Mouse (Mus musculus) mouse embryonic stem cell (cell line): ENCODE measurements around the gene Lrrc10.
"Not testable (repeated sequence)": the region's sequence is repeated elsewhere in the genome, so short reads cannot be mapped to it uniquely, and the experiment has no call there.

Source experiments
- in situ Hi-C, 2 experiments: fragments of 300-500 bp; cut with MboI; formaldehyde crosslinking; loops; 1 replicate in 1 of 2; 3 replicates in 1 of 2; pipeline ENCODE4 v1.14.3; 2019 to 2020; ENCODE audit warnings: low sequenced_read_pairs in 2 of 2, low pct_unique_long_range_greater_than_20kb in 1 of 2, mixed read lengths in 1 of 2; ENCODE audit not compliant: unreplicated experiment in 1 of 2

Lrrc10 gene

GRCm38 (mm10) chr10:117033785-117034184 is 11.4 kb upstream of the Lrrc10 start:
- in situ Hi-C loops = no loop called here

DNA sequence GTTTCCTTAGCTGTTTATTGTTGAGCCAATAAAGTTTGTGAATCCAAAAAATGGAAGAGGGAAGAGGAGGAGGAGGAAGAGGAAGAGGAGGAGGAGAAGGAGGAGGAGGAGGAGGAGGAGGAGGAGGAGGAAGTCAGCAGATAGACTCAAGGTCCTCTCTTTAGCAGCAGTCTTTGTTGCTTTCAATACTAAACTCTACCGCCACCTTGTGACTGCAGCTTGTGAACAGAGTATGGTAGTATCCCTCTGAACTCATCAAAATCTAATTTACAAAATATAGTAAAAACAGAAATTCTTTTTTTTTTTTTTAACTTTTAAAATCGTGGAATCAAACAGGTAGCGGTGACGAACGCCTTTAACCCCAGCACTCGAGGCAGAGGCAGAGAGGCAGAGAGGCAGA is 4.8 kb upstream of the Lrrc10 start:
- in situ Hi-C loops = no loop called here

GRCm38 (mm10) chr10:117042295-117042694 is 2.8 kb upstream of the Lrrc10 start:
- in situ Hi-C loops = no loop called here

GRCm38 (mm10) chr10:117043497-117044166 is 1.5 kb upstream of the Lrrc10 start:
- in situ Hi-C loops = not testable (repeated sequence)

DNA sequence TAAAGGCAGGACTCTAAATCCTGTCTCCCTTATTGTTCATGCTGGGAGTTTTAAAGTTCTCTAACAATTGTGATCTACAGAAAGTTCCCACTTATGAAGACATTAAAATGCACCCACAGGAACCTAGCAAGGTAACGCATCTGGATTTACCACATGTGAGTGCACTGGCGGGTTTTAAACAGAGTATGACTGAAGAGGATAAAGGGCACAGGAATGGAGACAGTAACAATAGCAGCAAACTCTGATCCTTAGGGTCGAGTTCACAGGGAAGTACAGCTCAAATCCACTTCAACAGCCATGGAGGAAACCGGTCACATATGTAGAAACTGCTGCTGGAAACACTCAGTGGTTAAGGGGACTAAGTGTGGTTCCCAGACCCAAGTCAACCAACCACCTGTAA is 4.1 kb downstream of the Lrrc10 start:
- in situ Hi-C loops = no loop called here

- in situ Hi-C loops = loop anchor here (10.0 to 25.0 kb wide), 2 partner anchors 155 to 637 kb away; no protein-coding TSS in a partner anchor
Observed at GRCm38 (mm10) chr10:117049961-117050597, 4.9 kb downstream of the Lrrc10 start.

DNA sequence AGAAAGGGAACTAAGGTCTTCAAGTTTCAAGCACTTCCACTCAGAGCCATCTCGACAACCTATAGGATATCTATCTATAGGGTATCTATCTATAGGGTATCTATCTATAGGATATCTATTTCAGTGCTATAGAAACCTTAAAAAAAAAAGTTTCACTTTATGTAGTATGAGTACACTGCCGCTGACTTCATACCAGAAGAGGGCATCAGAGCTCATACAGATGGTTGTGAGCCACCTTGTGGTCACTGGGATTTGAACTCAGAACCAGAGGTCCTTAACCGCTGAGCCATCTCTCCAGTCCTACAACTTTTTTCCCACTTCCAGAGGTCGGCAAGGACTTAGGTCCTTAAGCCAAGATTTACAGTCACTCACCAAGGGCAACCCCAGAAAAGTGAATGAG is 10.5 kb downstream of the Lrrc10 start:
- in situ Hi-C loops = loop anchor here (10.0 to 25.0 kb wide), 2 partner anchors 149 to 632 kb away; no protein-coding TSS in a partner anchor

GRCm38 (mm10) chr10:117062894-117063253 is 17.7 kb downstream of the Lrrc10 start:
- in situ Hi-C loops = loop anchor here in 1 of 2 experiments (25.0 kb wide), 1 partner anchor 624 kb away; no protein-coding TSS in a partner anchor

DNA sequence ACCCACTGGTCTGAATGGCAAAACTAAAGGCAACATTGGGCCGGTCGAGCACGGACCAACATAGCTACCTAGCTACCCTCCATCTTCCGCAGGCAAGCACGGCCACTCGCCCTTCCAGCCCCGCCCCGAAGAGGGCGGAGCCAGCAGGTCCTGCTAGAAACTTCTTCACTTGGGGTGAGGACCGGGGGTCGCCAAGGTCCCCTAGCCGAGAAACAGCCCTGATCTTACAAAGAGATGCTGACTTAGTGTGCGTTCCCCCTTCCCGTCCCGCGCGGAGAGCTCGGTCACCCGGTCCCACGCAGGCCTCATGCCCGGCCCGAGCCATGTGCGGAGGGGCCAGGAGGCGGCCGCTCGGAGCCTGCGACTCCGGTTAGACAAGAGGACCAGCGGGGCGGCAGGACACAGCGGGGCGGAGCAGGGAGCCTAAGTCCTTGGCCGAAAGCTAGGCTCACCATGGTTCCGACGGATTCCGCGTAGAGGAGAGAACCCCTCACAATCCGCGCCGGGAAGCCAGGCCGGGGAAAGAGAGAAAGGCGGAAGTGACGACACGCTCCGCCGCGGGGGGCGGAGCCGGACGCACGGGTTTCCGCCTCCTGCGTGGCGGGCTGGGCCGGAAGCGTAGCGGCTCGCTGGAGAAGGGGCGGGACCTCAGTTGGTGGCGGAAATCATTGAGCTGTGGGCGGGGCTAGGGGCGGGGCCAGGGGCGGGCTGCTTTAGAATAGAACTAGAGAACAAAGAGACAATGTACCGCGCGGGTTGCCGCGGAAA is 18.3 kb downstream of the Lrrc10 start, which contains the start of gene Cct2:
Cct2 (minus strand) TSS at position 561 of the 768 bp plus-strand sequence.
- in situ Hi-C loops = loop anchor here in 1 of 2 experiments (25.0 kb wide), 1 partner anchor 624 kb away; no protein-coding TSS in a partner anchor

DNA sequence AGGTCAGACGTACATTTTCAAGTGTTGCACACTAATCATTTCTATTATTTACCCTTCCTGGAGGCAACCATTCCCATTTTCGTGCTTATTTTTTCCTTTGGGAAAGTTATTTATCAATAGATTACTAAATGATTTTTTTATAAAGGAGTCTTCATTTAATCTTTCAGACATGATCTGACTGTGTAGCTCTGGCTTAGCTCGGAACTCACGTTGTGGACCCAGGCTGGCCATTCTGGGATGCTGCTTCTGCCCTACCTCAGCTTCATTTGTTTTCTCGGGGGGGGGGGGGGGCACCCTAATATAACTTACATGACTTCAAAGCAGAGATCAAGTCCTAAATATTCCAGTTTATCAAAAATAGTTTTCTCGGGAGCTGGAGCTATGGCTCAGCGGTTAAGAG is 18.9 kb downstream of the Lrrc10 start:
- in situ Hi-C loops = loop anchor here in 1 of 2 experiments (25.0 kb wide), 1 partner anchor 623 kb away; no protein-coding TSS in a partner anchor

- in situ Hi-C loops = loop anchor here in 1 of 2 experiments (25.0 kb wide), 1 partner anchor 618 kb away; no protein-coding TSS in a partner anchor
Observed at GRCm38 (mm10) chr10:117069109-117069508, 24.0 kb downstream of the Lrrc10 start.

DNA sequence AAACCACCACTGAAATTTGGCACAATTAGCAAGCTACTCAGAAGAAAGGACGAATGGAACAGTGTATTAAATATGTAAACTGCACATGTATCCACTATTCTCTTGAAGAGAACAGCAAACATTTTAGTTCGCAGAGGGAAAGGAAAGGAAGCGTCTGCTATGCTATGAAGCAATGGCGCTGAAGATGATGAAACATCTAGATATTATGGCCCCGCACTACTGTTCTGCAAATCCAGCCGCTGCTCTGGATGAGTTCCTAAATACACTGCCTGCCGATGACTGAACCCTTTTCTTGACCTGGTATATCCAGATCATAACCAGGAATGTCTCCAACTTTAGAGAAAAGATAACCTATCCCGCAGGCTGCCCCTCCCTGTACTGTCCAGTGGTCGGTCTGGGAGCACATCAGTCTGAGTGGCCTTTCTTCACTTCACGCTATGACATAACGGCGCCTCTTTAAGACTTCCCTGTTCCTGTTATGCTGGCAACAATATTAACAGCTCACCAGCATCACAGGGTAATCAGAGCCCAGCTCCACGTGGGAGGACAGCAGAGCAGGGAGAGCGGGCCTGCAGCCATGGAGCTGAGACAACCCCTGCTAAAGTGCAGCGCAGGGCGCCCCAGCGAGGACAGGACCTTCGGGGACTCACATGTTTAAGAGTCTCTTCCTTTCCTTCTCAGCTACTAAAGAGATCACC is 27.2 kb downstream of the Lrrc10 start:
- in situ Hi-C loops = loop anchor here in 1 of 2 experiments (25.0 kb wide), 1 partner anchor 615 kb away; no protein-coding TSS in a partner anchor

DNA sequence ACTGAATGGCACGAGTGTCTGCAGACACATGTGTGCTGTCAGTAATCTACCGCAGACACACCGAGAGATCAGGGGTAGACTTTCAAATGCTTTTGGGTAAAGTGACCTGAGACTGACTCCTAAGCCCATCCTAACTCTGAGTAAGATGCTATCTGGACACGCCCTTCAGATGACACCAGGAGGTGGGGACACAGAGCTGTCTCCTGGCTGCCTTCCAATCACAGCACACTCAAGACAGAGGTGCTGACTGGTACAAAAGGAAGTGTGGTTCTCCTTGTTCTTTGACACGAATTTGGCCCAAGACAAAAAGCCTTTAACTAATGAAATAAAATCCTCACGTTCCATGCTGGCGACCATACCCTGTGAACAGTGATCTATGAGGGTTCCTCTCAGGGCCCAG is 28.0 kb downstream of the Lrrc10 start:
- in situ Hi-C loops = loop anchor here in 1 of 2 experiments (25.0 kb wide), 1 partner anchor 614 kb away; no protein-coding TSS in a partner anchor

DNA sequence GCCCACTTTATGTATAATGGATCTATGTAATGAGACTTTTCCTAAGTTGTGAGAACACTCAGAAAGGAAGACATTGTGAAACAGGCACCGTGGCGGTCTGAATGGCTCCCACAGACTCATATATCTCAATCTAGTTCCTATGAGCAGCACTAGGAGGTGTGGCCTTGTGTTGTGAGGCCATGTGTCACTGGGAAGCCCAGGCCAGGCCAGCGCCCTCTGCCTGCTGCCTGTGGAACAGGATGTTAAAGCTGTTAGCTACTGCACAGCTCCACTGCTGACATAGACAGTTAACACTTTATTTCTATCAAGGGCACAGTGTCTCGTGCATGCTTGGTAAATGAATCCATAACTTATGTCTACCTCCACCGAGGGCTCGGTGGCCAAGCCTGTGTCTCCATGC is 33.1 kb downstream of the Lrrc10 start:
- in situ Hi-C loops = no loop called here

- in situ Hi-C loops = no loop called here
Observed at GRCm38 (mm10) chr10:117081326-117081725, 36.2 kb downstream of the Lrrc10 start.

GRCm38 (mm10) chr10:117081914-117082359 is 36.8 kb downstream of the Lrrc10 start:
- in situ Hi-C loops = no loop called here

GRCm38 (mm10) chr10:117089628-117090027 is 44.5 kb downstream of the Lrrc10 start:
- in situ Hi-C loops = no loop called here
